Mouse (Mus musculus): ENCODE results near the gene Rxfp4. TPM values are rescaled to one million over a fixed set of nuclear protein-coding genes. Genes with fewer than 3 reads are reported as not detected.

Rxfp4 gene
- polyA plus RNA-seq (2014; fragmentation: Nextera tagmentation; extraction: Ambion mirVana) = not detected in 2 replicates

DNA sequence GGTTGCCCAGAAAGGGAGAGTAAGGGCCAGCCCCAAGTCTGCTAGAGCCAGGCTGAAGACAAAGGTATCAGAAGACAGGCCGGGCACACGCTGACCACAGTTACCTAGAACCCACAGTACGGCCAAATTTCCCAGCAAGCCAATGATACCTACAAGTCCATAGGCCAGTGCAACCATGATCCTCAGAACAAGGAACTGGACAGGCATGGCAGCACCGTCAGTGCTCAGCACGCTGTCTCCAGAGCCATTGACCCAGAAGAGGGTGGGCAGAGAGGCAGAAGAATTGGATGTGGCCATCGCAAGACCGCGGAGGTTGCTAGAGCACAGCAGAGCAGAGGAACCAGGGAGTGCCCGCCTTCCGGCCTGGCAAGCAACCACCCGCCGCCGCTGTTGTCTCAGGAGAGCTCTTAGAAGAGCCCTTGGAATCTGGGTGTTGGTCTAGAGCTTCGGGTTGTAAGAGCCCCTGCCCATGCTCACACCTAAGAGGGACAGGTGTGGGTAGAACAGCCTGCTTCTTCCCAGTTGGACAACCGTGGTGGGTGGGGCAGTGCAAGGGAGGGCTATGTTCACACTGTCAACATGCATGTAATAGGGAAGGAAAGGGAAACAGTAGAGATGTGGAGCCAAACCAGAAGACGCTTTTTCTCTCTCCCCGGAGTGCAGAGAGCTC is at the start of gene Rxfp4:
TSS of gene Rxfp4 (minus strand) at position 297 of the 670 bp plus-strand sequence.
- no peak within 1 kb of the TSS for H3K4me3 ChIP-seq (ENCODE audit: low read depth, low read length)
- no peaks in the 10 kb centered on the region for H3K9me3 ChIP-seq (ENCODE audit: control insufficient read depth, low read length)
- ATAC-seq (ENCODE audit: insufficient read depth, low FRiP score, low TSS enrichment) = no peak
- peaks cover 3% of the 10 kb centered on the region; the same call in 1 of the 2 replicates for H3K36me3 ChIP-seq (ENCODE audit: control insufficient read depth, insufficient read depth, low read length)
- no peak for DNase-seq (ENCODE audit: low spot score)
- no peak within 1 kb of the TSS for H3K4me2 ChIP-seq (ENCODE audit: low read depth)
- no peaks in the 10 kb centered on the region for H3K27me3 ChIP-seq (ENCODE audit: control insufficient read depth, insufficient read depth, low read length)
- no peaks in the 10 kb centered on the region for H3K4me1 ChIP-seq (ENCODE audit: control insufficient read depth, insufficient read depth, low read length)
- 89% methylated on average over 17 of the region's 17 CpGs for WGBS
- no peak within 1 kb of the TSS for H3K27ac ChIP-seq (ENCODE audit: low read depth, low read length)
- no peak within 1 kb of the TSS for H3K9ac ChIP-seq (ENCODE audit: low read length)

DNA sequence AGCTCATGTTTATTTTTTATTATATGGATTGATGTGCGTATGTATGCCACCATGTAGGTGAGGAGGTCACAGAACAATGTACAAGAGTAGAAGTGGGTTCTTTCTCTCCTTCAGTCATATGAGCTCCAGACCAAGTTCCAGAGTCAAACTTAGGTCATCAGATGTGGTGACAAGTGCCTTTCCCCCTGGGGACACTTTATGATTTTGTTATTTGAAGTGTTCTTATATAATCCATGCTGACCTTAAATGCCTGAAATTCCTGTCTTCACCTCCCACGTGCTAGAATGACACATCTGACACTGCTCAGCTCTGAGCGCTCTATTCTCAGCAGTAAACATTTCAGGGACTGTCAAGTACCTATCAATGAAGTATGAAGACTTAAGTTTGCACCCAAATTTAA is 48.3 kb upstream of the Rxfp4 start:
- Histone ChIP-seq H3K4me1 (ENCODE audit: control insufficient read depth, insufficient read depth, low read length) (no peaks in the 10 kb centered on the region), H3K9ac (ENCODE audit: low read length) (no peak overlapping the region), H3K4me2 (ENCODE audit: low read depth) (no peak overlapping the region), H3K27me3 (ENCODE audit: control insufficient read depth, insufficient read depth, low read length) (no peaks in the 10 kb centered on the region), H3K9me3 (ENCODE audit: control insufficient read depth, low read length) (no peaks in the 10 kb centered on the region), H3K4me3 (ENCODE audit: low read depth, low read length) (no peak overlapping the region), H3K36me3 (ENCODE audit: control insufficient read depth, insufficient read depth, low read length) (peaks cover 27% of the 10 kb centered on the region), H3K27ac (ENCODE audit: low read depth, low read length) (no peak overlapping the region)
- ATAC-seq (ENCODE audit: insufficient read depth, low FRiP score, low TSS enrichment) (no peak), DNase-seq (ENCODE audit: low spot score) (no peak)
- 84% methylated on average over 3 of the region's 3 CpGs for WGBS

DNA sequence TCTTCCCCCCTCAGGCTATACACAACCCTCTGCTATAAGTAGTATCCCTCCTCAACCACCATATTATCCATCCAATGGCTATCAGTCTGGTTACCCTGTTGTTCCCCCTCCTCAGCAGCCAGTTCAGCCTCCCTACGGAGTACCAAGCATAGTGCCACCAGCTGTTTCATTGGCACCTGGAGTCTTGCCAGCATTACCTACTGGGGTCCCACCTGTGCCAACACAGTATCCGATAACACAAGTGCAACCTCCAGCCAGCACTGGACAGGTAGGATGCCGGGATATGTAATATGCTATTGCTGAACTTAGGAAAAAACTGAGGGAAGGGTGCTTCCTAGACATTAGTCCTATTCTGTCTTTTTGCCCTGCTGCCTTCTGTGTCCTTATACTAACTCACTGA is 47.3 kb upstream of the Rxfp4 start:
- H3K27ac ChIP-seq (ENCODE audit: low read depth, low read length) = no peak overlapping the region
- no peaks in the 10 kb centered on the region for H3K27me3 ChIP-seq (ENCODE audit: control insufficient read depth, insufficient read depth, low read length)
- H3K4me2 ChIP-seq (ENCODE audit: low read depth) = no peak overlapping the region
- H3K9me3 ChIP-seq (ENCODE audit: control insufficient read depth, low read length) = no peaks in the 10 kb centered on the region
- 96% methylated on average over 3 of the region's 3 CpGs for WGBS
- H3K4me1 ChIP-seq (ENCODE audit: control insufficient read depth, insufficient read depth, low read length) = no peaks in the 10 kb centered on the region
- DNase-seq (ENCODE audit: low spot score) (no peak), ATAC-seq (ENCODE audit: insufficient read depth, low FRiP score, low TSS enrichment) (no peak)
- peaks cover 29% of the 10 kb centered on the region for H3K36me3 ChIP-seq (ENCODE audit: control insufficient read depth, insufficient read depth, low read length)
- H3K9ac ChIP-seq (ENCODE audit: low read length) = no peak overlapping the region
- H3K4me3 ChIP-seq (ENCODE audit: low read depth, low read length) = no peak overlapping the region

DNA sequence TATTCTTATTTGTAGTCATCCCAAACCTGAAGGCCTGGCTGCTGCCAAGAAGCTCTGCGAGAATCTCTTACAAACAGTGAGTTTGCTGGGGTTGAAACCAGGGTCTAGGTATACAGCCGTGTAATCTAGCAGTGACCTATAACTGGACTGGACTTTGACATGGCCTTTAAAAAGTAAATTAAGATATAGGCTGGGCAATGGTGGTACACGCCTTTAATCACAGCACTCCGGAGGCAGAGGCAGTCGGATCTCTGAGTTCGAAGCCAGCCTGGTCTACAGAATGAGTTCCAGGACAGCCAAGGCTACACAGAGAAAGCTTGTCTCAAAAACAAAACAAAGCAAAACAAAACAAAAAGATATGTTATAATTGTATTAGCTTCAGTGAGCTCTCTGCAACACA is 45.9 kb upstream of the Rxfp4 start:
- H3K36me3 ChIP-seq (ENCODE audit: control insufficient read depth, insufficient read depth, low read length) = peaks cover 29% of the 10 kb centered on the region
- H3K4me2 ChIP-seq (ENCODE audit: low read depth) = no peak overlapping the region
- no peak for ATAC-seq (ENCODE audit: insufficient read depth, low FRiP score, low TSS enrichment)
- 97% methylated on average over 6 of the region's 6 CpGs for WGBS
- no peaks in the 10 kb centered on the region for H3K27me3 ChIP-seq (ENCODE audit: control insufficient read depth, insufficient read depth, low read length)
- H3K27ac ChIP-seq (ENCODE audit: low read depth, low read length) = no peak overlapping the region
- no peaks in the 10 kb centered on the region for H3K4me1 ChIP-seq (ENCODE audit: control insufficient read depth, insufficient read depth, low read length)
- no peak for DNase-seq (ENCODE audit: low spot score)
- no peak overlapping the region for H3K9ac ChIP-seq (ENCODE audit: low read length)
- H3K9me3 ChIP-seq (ENCODE audit: control insufficient read depth, low read length) = no peaks in the 10 kb centered on the region
- H3K4me3 ChIP-seq (ENCODE audit: low read depth, low read length) = no peak overlapping the region

DNA sequence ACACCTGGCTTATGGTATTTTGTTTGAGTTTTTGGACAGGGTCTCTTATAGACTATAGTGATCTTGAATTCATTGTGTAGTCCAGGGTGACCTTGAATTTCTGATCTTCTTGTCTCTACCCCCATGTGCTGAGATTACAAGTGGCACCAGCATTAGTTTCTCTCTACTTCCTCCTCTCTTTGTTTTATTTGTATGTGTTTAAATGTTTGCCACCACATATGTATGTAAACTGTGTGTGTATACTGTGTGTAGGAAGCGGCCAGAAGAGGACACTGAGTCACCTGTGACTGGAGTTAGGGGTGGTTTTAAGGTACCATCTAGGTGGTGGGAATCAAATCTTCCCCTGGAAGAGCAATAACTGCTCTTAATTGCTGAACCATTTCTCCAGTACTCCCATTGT is 45.1 kb upstream of the Rxfp4 start:
- 93% methylated on average over 1 of the region's 1 CpGs for WGBS
- Histone ChIP-seq H3K27ac (ENCODE audit: low read depth, low read length) (no peak overlapping the region), H3K9ac (ENCODE audit: low read length) (no peak overlapping the region), H3K4me2 (ENCODE audit: low read depth) (no peak overlapping the region), H3K27me3 (ENCODE audit: control insufficient read depth, insufficient read depth, low read length) (no peaks in the 10 kb centered on the region), H3K36me3 (ENCODE audit: control insufficient read depth, insufficient read depth, low read length) (peaks cover 29% of the 10 kb centered on the region), H3K4me1 (ENCODE audit: control insufficient read depth, insufficient read depth, low read length) (no peaks in the 10 kb centered on the region), H3K9me3 (ENCODE audit: control insufficient read depth, low read length) (no peaks in the 10 kb centered on the region), H3K4me3 (ENCODE audit: low read depth, low read length) (no peak overlapping the region)
- ATAC-seq (ENCODE audit: insufficient read depth, low FRiP score, low TSS enrichment) (no peak), DNase-seq (ENCODE audit: low spot score) (no peak)

DNA sequence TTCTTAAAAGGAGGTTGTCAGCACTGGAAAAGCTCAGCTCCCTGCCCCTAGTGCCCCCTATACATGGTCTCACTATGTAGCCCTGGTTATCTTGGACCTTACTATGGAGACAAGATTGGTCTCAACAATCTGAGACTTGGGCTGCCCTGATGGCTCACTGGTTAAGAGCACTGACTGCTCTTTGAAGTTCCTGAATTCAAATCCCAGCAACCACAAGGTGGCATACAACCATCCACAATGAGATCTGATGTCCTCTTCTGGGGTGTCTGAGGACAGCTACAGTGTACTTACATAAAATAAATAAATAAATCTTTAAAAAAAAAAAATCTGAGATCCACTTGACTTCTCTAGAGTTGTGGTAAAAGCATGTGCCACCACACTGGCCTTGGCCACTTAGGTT is 42.6 kb upstream of the Rxfp4 start:
- H3K27ac ChIP-seq (ENCODE audit: low read depth, low read length) = no peak overlapping the region
- no peaks in the 10 kb centered on the region for H3K9me3 ChIP-seq (ENCODE audit: control insufficient read depth, low read length)
- peaks cover 31% of the 10 kb centered on the region for H3K36me3 ChIP-seq (ENCODE audit: control insufficient read depth, insufficient read depth, low read length)
- no peak overlapping the region for H3K9ac ChIP-seq (ENCODE audit: low read length)
- H3K4me3 ChIP-seq (ENCODE audit: low read depth, low read length) = no peak overlapping the region
- no peak for DNase-seq (ENCODE audit: low spot score)
- no peak overlapping the region for H3K4me2 ChIP-seq (ENCODE audit: low read depth)
- ATAC-seq (ENCODE audit: insufficient read depth, low FRiP score, low TSS enrichment) = no peak
- H3K27me3 ChIP-seq (ENCODE audit: control insufficient read depth, insufficient read depth, low read length) = no peaks in the 10 kb centered on the region
- no peaks in the 10 kb centered on the region for H3K4me1 ChIP-seq (ENCODE audit: control insufficient read depth, insufficient read depth, low read length)

DNA sequence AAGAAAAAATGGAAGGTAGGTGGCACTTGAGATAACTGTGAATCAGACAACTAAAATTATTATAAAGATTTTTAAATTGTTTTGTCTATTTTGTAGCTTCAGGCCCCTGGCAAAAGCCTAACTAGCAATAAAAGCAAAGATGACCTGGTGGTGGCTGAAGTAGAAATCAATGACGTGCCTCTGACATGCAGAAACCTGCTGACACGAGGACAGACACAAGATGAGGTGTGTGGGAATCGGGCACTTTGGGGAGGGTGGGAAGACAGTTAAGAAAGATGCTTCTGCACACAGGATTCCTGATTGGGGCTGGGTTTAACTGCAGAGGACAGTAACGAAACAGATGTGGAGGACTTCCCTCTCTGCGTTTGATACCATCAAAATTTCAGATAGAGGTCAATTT is 36.1 kb upstream of the Rxfp4 start:
- 93% methylated on average over 5 of the region's 5 CpGs for WGBS
- H3K9ac ChIP-seq (ENCODE audit: low read length) = no peak overlapping the region
- no peaks in the 10 kb centered on the region for H3K9me3 ChIP-seq (ENCODE audit: control insufficient read depth, low read length)
- H3K4me3 ChIP-seq (ENCODE audit: low read depth, low read length) = no peak overlapping the region
- H3K27me3 ChIP-seq (ENCODE audit: control insufficient read depth, insufficient read depth, low read length) = no peaks in the 10 kb centered on the region
- DNase-seq (ENCODE audit: low spot score) (no peak), ATAC-seq (ENCODE audit: insufficient read depth, low FRiP score, low TSS enrichment) (no peak)
- H3K27ac ChIP-seq (ENCODE audit: low read depth, low read length) = no peak overlapping the region
- peaks cover 12% of the 10 kb centered on the region for H3K4me1 ChIP-seq (ENCODE audit: control insufficient read depth, insufficient read depth, low read length)
- peaks cover 20% of the 10 kb centered on the region for H3K36me3 ChIP-seq (ENCODE audit: control insufficient read depth, insufficient read depth, low read length)
- no peak overlapping the region for H3K4me2 ChIP-seq (ENCODE audit: low read depth)

DNA sequence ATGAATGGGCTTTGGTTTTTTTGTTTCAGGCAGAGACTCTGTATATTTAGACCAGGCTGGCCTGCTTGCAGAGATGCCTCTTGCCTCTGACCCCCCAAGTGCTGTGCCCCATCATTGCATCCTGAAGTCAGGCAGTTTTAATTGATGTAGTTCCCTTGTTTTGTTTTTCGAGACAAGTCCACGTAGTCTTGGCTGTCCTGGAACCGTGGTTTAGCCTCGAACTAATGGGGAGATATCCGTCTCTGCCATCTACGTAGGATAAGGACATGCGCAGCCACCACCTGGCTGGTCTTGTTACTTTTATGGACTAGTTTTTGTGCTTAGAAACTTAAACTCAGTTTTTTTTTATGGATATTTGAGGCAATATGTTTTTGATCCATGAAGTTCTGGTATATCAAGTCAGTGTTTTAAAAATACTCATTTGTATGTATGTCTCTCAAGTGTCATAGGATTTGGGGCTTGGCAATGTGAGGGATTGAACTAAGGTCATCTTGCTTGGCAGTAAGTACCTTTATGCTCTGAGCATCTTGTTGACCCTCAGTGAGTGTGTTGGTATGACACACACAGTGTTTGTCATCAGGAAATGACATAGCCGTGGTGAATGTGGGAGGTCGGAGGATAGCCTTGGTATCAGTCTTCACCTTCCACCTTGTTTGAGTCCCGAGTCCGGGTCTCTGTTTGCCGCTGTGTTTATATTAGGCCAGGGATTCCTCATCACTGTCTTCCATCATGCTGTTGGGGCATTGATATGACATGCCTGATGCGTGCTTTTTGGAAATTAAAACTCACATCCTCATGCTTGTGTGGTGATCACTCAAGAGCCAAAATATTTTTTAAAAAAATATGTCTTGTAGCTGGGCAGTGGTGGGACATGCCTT is 34.0 kb upstream of the Rxfp4 start:
- Histone ChIP-seq H3K9me3 (ENCODE audit: control insufficient read depth, low read length) (no peaks in the 10 kb centered on the region), H3K4me1 (ENCODE audit: control insufficient read depth, insufficient read depth, low read length) (peaks cover 12% of the 10 kb centered on the region), H3K27me3 (ENCODE audit: control insufficient read depth, insufficient read depth, low read length) (no peaks in the 10 kb centered on the region), H3K9ac (ENCODE audit: low read length) (peak overlapping the region; percentile 96), H3K27ac (ENCODE audit: low read depth, low read length) (no peak overlapping the region), H3K36me3 (ENCODE audit: control insufficient read depth, insufficient read depth, low read length) (peaks cover 18% of the 10 kb centered on the region), H3K4me3 (ENCODE audit: low read depth, low read length) (peak overlapping the region; percentile 98), H3K4me2 (ENCODE audit: low read depth) (peak overlapping the region; percentile 93)
- DNase-seq (ENCODE audit: low spot score) (no peak), ATAC-seq (ENCODE audit: insufficient read depth, low FRiP score, low TSS enrichment) (no peak)
- WGBS = 57% methylated on average over 13 of the region's 13 CpGs
